Mouse (Mus musculus) cerebellum, adult 8-10 months (tissue): ENCODE measurements around the gene Kpna1.
A peak's percentile ranks its signal among the peaks of the same experiment; 100 is the strongest.
"Not testable (repeated sequence)": the region's sequence is repeated elsewhere in the genome, so short reads cannot be mapped to it uniquely, and the experiment has no call there.

ENCODE experiments used
- DNase-seq: peaks from one replicate; pipeline ENCODE4 v3.0.0; 2022

Gene Kpna1

DNA sequence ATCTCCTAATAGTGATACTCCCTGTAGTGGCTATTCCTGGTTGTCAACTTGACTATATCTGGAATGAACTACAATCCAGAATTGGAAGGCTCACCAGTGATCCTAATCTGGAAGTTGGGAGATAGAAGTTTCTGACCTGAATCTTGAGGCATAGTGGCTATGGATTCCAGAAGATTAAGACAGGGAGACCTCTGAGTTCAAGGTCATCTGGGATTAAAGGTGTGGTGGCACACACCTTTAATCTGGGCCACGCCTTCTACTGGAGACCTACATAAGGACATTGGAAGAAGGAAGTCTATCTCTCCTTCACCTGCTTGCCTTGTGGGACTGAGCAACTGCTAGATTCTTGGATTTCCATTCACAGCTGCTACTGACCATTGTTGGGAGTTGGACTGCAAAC, at the start of gene Kpna1:
TSS of gene Kpna1 (plus strand) at position 301 of the 400 bp plus-strand sequence.
- not testable (repeated sequence) for DNase-seq

DNA sequence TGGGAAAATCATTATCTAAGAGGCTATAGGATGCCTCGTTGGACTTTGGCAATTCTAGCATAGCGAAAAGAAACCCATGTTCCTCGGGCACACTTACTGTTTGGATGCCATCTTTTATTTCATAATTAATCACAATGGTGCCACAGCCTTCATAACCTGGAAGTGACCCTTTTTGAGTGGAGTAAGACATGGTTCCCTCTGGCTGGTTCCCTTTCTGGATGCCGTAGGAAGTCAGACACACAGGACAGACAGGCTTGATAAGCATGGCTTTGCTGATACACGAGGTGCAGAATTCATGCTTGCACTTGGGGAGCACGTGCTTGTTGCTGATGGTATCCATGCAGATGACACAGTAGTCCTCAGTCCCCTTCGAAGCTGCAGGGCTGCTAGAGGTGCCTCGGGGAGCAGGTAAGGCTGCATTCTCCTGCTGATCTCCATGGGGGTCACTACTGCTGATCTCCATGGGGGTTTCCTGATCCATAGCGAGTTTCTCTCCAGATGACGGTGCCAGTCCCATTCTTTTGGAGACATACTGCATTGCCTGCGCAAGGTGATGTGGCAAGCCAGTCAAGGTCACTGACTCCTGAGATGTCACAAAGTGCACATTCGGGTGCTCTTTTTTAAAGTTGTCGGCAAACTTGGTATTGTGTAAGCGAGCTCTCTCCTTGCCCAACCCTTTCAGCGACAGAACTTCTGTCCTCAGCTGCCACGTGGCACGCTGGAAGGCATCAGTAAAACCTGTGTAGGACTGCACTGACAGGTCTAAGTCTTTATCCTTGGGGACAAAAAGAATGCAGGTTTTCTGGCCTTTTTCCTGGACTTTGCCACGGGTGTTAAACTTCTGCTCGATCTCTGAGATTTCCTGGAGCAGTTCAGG, 46.1 kb upstream of the Kpna1 start:
- no peak for DNase-seq

DNA sequence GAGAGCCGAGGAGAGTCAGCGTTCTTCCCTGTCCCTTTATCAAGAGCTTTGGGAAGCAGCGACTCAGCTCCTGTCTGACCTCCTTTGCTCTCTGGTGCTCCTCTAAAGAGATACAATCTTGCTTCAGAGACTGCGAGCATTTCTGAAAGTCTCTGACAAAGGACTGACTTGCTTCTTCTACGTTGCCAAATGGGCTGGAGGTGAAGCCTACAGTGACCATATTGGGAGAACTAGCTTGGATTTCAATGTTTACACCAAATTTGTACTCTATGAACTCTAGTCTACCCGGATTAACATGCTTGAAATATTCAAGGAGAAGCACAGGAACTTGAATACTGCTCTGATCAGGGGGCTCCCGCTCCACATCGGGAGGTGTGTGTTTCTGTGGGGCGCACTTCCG, 45.4 kb upstream of the Kpna1 start:
- no peak for DNase-seq

DNA sequence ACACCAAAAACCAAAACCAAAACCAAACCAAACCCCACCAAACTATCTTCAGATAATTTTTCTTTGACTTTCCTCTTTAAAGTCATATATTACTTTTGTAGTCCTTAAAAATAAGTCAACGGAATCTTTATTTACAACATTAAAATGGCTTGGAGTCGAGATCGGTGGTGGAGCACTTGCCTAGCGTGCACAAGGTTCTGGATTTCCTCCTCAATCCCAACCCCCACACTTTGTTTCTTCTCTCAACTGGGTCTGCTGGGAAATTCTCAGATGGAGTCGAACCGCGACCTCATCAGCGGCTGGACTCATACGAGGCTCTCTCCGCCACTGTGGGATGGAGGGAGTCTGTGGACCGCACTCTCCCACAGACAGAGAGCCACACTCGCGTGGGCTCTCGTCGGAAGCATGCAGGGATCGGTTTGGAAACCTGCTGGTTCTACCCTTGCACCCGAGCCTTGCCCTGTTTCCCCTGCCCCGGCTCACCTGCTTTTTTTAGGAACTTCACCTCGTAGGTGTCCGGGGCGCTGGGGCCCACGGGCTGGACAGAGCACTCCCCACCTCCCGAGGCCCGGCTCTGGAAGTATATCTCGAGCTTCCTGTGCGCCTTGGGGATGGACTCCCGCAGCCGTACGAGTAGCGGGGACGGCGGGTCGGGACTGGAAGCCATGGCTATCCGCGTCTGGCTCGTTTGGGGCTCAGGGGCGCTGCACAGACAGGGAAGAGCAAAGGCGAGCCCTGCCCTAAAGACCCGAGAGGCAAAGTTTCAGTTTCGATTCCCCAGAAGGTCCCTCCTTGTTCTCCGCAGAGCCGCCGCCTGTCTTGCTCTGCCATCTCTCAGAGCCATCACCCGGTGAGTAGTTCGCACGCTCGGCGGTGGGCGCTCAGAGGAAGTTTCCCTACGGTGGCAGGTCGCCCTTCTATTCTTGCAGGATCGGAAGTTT, 40.1 kb upstream of the Kpna1 start, which contains the start of the genes Parp9 and Dtx3l:
TSS of gene Parp9 (plus strand) at position 260 of the 941 bp plus-strand sequence.
TSS of gene Dtx3l (minus strand) at position 941 of the 941 bp plus-strand sequence.
- peak; percentile 28 for DNase-seq

DNA sequence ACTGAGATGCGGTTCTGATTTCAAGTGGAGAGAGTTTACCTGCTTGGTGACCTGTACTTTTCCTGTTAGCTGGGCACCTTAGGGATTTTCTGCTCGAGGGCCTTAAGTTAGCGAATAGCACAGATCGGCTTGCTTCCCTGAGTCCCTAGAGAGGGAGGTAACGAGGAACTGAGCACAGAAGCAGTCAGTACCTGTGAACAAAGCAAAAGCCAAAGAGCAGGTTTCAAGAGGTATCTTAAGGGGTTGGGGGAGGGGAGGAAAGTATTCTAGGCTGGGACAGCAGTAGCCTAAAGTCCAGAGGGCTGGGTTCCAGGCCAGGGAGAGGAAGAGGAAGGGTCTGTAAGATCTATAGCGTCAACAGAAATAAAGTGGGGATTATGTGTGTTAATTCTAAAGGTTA, 39.3 kb upstream of the Kpna1 start:
- peak; percentile 5 for DNase-seq

DNA sequence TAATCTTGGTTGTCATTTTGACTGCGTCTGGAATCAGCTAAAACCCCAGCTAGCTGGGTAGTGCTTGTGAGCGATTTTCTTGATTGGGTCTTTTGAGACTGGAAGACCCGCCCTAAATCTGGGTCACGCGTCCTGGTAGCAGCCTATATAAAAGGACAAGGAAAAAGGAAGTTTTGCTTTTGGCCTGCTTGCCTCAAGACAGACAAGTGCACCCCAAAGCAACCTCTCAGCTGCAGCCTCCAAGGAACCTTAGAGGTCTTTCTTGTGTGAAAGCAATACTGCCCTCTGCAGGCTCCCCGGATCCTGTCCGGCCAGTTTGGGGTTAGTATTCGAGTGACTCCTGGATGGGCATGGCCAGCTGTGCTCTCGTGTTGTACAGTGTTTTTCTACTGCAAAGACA, 38.9 kb upstream of the Kpna1 start:
- DNase-seq: peak; percentile 58

DNA sequence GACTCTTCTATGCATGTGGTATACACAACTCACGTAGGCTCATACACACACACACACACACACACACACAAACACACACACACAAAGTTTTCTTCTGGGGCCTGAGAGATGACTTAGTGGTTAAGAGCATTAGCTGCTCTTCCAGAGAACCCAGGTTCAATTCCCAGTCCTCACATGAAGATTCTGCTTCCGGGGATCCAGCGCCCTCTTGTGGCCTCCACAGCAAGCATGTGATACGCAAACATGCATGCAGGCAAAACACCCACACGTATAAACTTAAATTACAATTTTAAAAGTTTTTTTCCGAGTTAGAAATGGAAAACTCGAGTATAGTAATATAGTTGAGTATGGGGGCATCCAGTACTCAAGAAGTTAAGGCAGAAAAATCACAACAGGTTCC, 37.2 kb upstream of the Kpna1 start:
- DNase-seq: no peak

DNA sequence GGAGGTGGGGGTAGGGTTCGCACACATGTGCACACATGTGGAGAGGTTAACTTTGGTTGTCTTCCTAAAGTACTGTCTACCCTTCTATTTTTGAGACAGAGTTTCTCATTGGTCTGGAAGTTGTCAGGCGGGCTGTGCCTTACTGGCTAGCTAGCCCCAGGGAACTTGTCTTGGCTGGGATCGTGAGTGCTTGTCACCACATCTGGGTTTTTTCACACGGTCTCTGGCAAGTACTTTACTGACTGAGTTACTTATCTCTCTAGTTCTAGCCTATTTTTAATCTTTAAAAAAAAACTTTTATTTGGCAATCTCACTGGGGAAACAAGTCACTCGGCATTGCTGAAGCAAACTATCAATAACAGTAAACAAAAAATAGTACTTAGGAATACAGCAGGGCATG, 29.3 kb upstream of the Kpna1 start:
- DNase-seq: no peak

DNA sequence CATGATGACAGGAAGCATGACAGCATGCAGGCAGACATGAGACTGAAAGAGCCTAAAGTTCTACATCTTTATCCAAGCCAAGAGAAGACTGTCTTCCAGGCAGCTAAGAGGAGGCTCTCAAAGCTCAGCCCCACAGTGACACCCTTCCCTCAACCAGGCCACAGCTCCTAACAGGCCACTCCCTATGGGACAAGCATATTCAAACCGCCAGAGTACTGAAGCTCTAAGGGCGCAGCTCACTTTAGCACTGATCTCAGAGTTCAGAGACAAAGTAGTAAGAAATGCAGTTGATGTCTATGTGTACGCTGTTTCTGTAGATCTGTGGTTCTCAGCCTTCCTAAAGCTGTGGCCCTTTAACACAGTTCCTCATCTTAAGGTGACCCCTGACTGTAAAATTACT, 27.3 kb upstream of the Kpna1 start:
- no peak for DNase-seq

DNA sequence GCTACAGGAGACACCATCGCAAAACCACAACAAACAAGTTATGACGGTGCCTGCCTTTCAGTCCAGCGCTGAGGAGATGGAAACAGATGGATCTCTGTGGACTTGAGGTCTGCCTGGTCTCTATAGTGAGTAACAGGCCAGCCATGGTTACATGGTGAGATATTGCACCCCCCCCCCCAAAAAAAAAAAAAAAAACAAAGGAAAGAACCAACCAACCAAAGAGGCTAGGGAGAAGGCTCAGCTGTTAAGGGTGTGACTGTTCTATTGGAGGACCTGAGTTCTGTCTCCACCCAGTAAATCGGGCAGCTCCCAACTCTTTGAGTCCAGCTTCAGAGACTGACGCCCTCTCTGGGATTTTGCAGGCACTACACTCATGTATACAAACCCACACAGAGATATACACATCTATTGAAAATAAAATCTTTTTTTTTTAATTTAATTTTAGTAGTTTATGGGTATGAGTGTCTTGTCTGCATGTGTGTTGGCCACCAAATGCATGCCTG, 25.9 kb upstream of the Kpna1 start:
- DNase-seq: no peak

DNA sequence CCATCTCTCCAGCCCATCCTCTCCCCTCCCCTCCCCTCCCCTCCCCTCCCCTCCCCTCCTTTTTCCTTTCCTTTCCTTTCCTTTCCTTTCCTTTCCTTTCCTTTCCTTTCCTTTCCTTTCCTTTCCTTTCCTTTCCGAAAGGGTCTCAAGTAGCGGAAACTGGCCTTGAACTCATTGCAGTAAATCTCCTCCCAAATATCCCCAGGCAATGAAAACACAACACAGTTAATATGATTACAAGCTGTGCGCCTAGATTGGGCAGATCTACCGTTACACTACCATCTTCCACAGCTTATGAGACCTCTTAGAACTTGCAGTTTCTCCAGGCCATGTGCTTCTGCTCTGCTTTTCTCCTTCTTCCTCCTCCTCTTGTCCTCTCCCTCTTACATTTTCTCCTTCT, 12.6 kb upstream of the Kpna1 start:
- DNase-seq: not testable (repeated sequence)

DNA sequence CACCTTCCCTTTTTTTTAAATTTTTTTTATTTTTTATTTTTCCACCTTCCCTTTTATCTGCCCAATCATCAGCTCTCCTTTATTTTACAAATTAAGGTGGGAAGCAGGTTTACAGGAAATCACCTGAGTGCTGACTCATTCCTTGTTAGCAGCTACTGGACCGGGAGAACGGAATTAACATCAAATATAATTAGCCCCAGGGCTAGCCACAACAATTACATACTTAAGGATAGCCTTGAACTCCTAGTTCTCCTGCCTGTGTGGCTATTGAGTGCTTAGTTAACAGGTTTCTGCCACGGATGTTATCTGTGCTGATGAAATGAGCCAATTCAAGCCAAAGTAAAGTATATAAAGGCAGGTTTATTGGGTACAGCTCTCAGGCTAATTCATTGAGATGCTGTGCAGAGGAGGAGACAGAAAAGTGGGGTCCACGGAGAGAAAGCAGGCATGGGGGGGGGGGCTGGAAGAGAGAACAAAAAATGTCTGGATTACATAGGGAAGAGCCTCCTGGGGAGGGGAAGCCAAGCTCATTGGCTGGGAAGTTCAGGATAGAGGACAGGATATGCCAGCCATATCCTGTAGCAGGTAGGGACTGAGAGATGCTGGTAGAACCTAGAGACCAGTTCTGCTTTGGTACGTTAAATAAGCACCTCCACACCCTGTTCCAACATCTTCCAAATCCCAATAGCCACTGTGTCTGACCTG, 12.0 kb upstream of the Kpna1 start:
- no peak for DNase-seq

DNA sequence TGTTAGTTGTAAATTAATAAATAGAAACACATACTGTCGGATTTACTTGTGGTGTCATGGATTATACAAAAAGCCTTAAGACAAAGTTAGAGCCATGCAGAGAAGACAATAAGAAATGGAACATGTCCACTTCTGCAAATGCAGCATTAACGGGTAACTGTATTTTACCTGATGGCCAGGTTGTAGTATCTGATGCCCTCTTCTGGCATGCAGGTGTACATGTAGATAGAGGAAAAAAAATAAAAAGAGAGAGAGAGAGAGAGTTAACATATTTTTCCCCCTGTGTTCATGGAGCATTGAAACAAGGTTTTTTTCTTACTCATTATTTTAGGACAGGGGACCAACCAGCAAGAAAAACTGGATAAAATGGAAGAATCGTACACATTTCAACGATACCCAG, 11.2 kb upstream of the Kpna1 start:
- no peak for DNase-seq

DNA sequence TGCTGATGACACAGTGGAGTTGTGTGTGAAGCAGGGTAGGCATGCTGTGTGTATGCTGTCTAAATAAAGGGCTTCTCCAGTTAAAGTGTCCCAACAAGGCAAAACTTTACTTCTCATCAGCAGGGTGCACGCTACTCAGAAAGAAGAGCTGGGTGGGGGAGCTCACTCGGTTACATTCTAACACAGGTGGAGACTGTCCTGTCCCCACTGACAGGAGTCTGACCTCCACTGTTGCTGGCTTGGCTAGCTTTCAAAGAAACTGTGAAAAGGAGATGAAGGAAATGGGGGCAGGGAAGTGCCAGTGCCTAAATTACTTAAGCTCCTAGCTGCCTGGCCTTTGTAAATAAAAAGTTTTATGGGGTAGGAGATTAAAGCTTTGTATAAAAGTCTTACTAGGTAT, 10.4 kb upstream of the Kpna1 start:
- no peak for DNase-seq

DNA sequence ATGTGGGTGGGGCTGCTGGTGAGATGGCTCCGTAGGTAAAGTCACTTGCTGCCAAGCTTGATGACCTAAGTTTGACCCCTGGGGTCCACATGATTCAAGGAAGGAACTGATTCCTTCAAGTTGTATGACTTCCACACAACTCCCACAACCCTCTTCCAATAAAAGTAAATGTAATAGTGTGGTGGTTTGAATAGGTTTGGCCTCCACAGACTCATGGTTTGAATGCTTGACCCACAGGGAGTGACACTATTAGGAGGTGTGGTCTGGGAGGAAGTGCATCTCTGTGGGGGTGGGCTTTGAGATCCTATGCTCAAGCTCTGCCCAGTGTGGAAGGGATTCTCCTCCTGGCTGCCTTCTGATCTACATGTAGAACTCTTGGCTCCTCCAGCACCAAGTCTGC, 4.5 kb upstream of the Kpna1 start:
- no peak for DNase-seq

DNA sequence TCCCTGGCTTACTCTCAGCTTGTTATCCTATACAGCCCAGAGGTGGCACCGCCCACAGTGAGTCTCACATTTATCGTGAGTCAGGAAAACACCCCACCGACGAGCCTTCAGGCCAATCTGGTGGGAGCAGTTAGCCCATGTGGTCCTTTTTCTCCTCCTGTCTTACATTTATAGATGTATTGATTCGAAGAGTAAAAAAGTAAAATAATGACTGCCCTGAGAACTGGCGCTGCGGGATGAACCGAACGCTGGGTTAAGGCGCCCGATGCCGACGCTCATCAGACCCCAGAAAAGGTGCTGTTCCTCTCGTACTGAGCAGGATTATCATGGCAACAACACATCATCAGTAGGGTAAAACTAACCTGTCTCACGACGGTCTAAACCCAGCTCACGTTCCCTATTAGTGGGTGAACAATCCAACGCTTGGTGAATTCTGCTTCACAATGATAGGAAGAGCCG, 2.8 kb downstream of the Kpna1 start:
- peak; percentile 100 for DNase-seq

DNA sequence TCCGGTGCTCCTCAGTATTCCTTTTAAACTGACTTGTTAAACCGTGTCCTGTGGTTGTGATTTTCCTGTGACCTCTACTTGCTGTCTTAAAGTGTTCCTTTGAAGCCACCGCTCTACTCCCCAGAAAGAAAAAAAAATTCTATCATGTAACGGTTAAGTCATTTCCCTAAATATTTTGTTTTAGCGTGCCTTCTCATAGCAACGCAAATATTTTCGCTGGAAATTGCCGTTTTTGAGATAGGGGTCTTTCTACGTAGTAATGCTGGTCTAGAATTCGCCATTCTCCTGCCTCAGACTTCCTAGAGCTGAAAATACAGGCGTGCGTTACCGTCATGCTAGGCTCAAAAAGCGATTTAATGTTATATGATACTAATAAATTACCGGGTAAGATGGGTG, 4.0 kb downstream of the Kpna1 start:
- DNase-seq: no peak

DNA sequence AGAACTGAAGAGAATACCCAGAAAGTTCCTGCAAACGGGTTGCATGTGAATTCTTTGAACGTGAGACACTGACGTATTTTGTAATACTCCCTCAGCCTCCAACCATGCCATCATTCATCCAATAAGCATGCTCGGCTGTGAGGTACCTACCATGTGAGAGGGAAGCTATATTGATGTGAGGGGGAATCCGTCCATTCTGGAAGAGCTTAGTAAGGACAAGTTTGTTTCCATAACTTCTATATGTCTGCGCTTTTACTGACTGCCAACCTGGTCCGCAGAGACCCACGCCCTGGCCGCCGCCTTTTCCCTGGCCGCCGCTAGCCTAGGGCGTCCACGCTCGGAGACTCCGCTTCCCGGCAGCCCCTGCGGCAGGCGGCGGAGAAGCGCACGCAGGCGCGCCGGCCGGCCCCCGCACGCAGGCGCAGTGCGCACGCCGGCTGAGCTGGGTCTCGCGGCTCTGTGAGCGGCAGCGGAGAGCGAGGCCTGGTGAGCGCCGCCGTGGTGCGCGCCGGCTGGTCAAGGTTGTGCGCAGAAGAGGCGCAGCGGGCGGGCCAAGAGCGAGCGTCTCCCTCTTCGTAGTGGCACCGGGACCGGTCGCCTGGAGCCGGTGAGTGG, 4.5 kb downstream of the Kpna1 start:
- DNase-seq: peak; percentile 91

DNA sequence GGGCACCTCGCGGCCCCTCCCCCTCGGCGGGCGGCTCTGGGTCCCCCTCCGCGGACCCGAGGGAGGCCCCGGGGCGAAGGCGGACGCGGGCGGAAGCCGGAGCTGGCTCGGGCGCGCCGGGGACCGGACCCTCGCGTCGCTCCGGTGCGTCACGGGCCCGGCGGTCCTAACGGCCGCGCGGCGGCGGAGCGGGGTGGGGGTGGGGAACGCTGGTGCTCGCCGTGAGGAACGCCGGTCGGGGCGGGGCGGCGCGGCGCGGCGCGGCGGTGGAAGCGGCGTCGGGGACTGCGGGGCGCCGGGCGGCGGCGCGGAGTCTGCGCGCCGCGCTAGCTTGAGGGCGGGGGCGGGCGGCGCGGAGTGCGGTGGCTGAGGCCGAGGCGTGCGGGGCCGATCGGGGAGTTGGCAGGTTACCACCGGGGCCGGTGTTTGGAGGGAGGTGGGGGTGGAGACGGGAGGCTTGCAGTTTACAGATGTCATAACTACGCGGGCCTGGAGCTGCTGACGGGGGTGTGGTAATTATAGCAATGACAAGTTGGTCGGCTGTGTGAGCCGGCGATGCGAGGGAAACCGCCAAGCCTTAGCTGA, 5.1 kb downstream of the Kpna1 start:
- DNase-seq: peak; percentile 74

DNA sequence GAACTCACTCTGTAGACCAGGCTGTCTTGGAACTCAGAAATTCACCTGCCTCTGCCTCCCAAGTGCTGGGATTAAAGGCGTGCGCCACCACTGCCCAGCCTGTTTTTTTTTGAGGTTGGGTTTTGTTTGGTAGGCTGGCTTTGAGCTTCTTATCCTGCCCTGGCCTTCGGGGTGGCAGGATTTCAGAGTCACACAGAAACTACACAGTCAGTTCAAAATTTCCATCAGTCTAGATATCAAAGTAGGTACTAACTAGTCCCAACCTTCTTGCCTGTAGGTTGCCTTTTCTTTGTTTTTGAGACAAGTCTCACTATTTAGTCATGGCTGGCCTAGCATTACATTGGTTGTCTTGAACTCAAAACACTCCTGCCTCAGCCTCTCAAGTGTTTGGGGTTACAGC, 5.9 kb downstream of the Kpna1 start:
- no peak for DNase-seq

DNA sequence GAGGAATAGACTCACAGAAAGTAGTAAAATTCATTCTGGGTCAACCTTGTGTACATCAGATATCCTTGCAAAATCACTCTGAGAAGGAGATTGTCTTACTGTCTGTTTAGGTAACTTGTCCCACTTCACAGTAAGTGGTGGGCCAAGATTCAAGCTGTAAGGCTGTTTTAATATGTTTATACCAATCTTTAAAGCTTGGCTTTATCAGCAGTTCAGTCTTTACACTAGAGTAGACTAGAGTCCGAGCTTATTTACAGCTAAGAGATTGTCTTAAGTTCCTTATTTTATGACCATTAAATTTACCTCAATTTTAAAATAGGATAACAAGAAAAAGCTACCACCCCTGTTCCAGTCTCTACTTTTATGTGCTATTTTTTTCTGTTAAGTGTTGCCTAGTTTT, 9.4 kb downstream of the Kpna1 start:
- no peak for DNase-seq

DNA sequence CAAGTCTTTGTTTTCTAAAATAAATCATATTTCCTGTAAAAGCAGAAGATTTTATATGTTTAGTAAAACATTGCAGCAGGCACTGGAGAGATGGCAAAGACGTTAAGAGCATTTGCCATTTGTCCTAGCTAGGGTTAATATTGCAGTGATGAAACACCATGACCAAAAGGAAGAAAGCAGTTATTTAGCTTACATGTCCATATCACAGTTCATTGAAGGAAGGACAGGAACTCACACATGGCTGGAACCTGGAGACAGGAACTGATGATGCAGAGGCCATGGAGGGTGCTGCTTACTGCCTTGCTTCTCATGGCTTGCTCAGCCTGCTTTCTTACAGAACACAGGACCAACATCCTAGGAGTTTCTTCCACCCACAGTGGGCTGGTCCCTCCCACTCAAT, 13.8 kb downstream of the Kpna1 start:
- DNase-seq: no peak
